Mouse (Mus musculus): ENCODE measurements around the gene Wnt5a.

DNA sequence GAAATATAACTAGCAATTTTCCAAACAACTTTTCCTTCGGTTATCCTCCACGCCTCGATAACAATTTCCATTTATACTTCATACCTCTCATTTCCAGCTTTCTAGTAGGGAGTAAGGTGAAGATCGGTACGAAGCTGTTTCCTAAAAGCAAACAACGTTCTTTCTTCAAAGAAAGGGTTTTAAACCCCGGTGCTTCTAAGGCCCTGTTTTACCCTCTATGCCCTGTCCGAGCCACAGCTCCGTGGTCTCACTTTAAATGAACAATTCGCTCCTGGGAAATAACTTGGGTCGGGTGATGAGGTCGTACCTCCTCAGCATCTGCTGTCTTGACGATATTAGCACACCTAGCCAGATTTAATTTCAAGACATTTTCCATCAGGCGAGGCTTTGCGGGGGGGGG is 2.5 kb downstream of the Wnt5a start:
- TF ChIP-seq EP300 (IDR thresholded peaks at IDR 0.05; ENCODE audit: low read depth) (no peak), CTCF (IDR thresholded peaks at IDR 0.05; ENCODE audit: low read depth) (no peak)
